Mouse (Mus musculus): Measurements from ENCODE around the gene Nxpe2.

The Nxpe2 gene

GRCm38 (mm10) chr9:48294754-48295153 is 58.5 kb downstream of the Nxpe2 start:
- no peak for DNase-seq

GRCm38 (mm10) chr9:48290281-48290680 is 63.0 kb downstream of the Nxpe2 start:
- DNase-seq, result no peak

GRCm38 (mm10) chr9:48284221-48284620 is 69.0 kb downstream of the Nxpe2 start:
- no peak for DNase-seq

GRCm38 (mm10) chr9:48276831-48277230 is 76.4 kb downstream of the Nxpe2 start:
- no peak for DNase-seq

All from kidney, adult 8-10 months (tissue).